Mouse (Mus musculus) thymus, adult 18-20 months (tissue): Measurements from ENCODE around the gene Selenot.

ENCODE experiments used
- DNase-seq, 2 experiments: peaks; one replicate each; pipeline ENCODE4 v3.0.0; 2022; ENCODE audit warnings: mixed read lengths in 2 of 2

Gene Selenot

GRCm38 (mm10) chr3:58636406-58637295 is 60.2 kb downstream of the Selenot start, which contains the start of gene Erich6:
Gene Erich6, minus strand, starts transcription at chr3:58637207.
- DNase-seq: no peak
